In genomic region chr16:7892799-7893198, GRCm38 (mm10) we compare ENCODE assay signal across 23 mouse cellular contexts.
DNase-seq lines count a peak whose midpoint lies in the region; ATAC-seq and TF ChIP-seq lines count a peak whose summit lies in the region.
"Had no signal": no experiment of that assay in that cellular context is flagged by ENCODE, and none has a peak within 500 bp of the region (broad histone marks: within the 10 kb centered on the region; RNA-seq: fewer than 3 reads in every experiment).

No protein-coding gene starts in this region.

- no peaks in the 10 kb centered on the region for H3K27me3 ChIP-seq in midbrain, embryonic 14.5 days (ENCODE audit: control insufficient read depth, insufficient read depth, low read length)
- H3K27me3 ChIP-seq: forebrain, embryonic 12.5 days; intestine, embryonic 15.5 days; liver, embryonic 13.5 days had no signal

- intact Hi-C loops in left cerebral cortex, postnatal 14 days (cut with DNase I), result no loop called here

- WGBS in midbrain, embryonic 14.5 days, result 78% methylated on average over 5 of the region's 5 CpGs

- no peaks in the 10 kb centered on the region for H3K36me3 ChIP-seq in midbrain, embryonic 14.5 days (ENCODE audit: control insufficient read depth, insufficient read depth, low read length)
- H3K36me3 ChIP-seq: forebrain, embryonic 12.5 days; heart, embryonic 10.5 days; intestine, embryonic 15.5 days; liver, embryonic 13.5 days had no signal

- H3K9me3 ChIP-seq in midbrain, embryonic 14.5 days (ENCODE audit: control insufficient read depth, low read length), result no peaks in the 10 kb centered on the region
- H3K9me3 ChIP-seq: forebrain, embryonic 12.5 days; heart, embryonic 10.5 days; intestine, embryonic 15.5 days; liver, embryonic 13.5 days had no signal

- TF ChIP-seq POLR2A in brain, embryonic 14.5 days (IDR thresholded peaks at IDR 0.05; ENCODE audit: borderline replicate concordance, extremely low read depth, insufficient read depth, insufficient read length, poor library complexity, severe bottlenecking), result no peak

- no peak overlapping the region for H3K4me3 ChIP-seq in midbrain, embryonic 14.5 days (replicated peaks; ENCODE audit: low read depth, low read length)
- H3K4me3 ChIP-seq: forebrain, embryonic 12.5 days; heart, embryonic 10.5 days; intestine, embryonic 15.5 days; liver, embryonic 13.5 days had no signal

- H3K27ac ChIP-seq in midbrain, embryonic 14.5 days (replicated peaks; ENCODE audit: low read depth, low read length), result no peak overlapping the region
- H3K27ac ChIP-seq: forebrain, embryonic 12.5 days; heart, embryonic 10.5 days; intestine, embryonic 15.5 days; liver, embryonic 13.5 days; stomach, postnatal 0 days had no signal

- TF ChIP-seq CTCF in brain, embryonic 14.5 days (IDR thresholded peaks at IDR 0.05; ENCODE audit: borderline replicate concordance, extremely low read depth, insufficient read depth, insufficient read length), result no peak

- no peak for ATAC-seq in midbrain, embryonic 14.5 days (ENCODE audit: low FRiP score, low TSS enrichment)
- ATAC-seq: CD4-positive, CD25-positive, alpha-beta regulatory T cell, adult 4 months; hindbrain, embryonic 16.5 days; intestine, embryonic 15.5 days had no signal

- peak; percentile 5 for DNase-seq in layer of hippocampus, adult 9-11 months
- no peak for DNase-seq in layer of hippocampus, postnatal 36 days
- DNase-seq in brain, embryonic 14.5 days (ENCODE audit: low read depth), result peak; percentile 1
- DNase-seq in left cerebral cortex, postnatal 14 days (ENCODE audit: low spot score in 2 of 2), result peak; percentile 2 to 8
- peak; percentile 12 to 18 for DNase-seq in right cerebral cortex, postnatal 36 days (ENCODE audit: low spot score in 2 of 2)
- DNase-seq in midbrain, embryonic 14.5 days, result no peak
- no peak for DNase-seq in gastrocnemius, postnatal 10 days
- DNase-seq in urinary bladder, adult 18-20 months (ENCODE audit: low spot score in 2 of 2), result no peak
- DNase-seq: adrenal gland, postnatal 25 days; cerebellum, adult 11 months; cerebellum, postnatal 10 days; kidney, adult 8-10 months; kidney, postnatal 10 days; liver, embryonic 13.5 days; lung, adult 2 months; lung, postnatal 14 days had no signal

- H3K4me2 ChIP-seq in midbrain, embryonic 14.5 days (ENCODE audit: low read length), result no peak overlapping the region
- H3K4me2 ChIP-seq: forebrain, embryonic 12.5 days; intestine, embryonic 15.5 days; liver, embryonic 13.5 days; midbrain, embryonic 11.5 days had no signal

- no peaks in the 10 kb centered on the region for H3K4me1 ChIP-seq in midbrain, embryonic 14.5 days (ENCODE audit: control insufficient read depth, insufficient read depth, low read length)
- H3K4me1 ChIP-seq: forebrain, embryonic 12.5 days; heart, embryonic 10.5 days; intestine, embryonic 15.5 days; liver, embryonic 13.5 days had no signal

- H3K9ac ChIP-seq in midbrain, embryonic 14.5 days (replicated peaks; ENCODE audit: low read length), result no peak overlapping the region
- H3K9ac ChIP-seq: forebrain, embryonic 12.5 days; intestine, embryonic 15.5 days; liver, embryonic 13.5 days had no signal

Comparison
In these comparisons a context has a peak if more than half of its experiments do, and no peak if none do; other contexts are left out.
1. DNase-seq: peak in layer of hippocampus, adult 9-11 months (single experiment), brain, embryonic 14.5 days (single experiment), left cerebral cortex, postnatal 14 days (2 of 2) and right cerebral cortex, postnatal 36 days (2 of 2); none in layer of hippocampus, postnatal 36 days (0 of 2), midbrain, embryonic 14.5 days (single experiment), gastrocnemius, postnatal 10 days (single experiment) and urinary bladder, adult 18-20 months (0 of 2).